Mouse (Mus musculus): ENCODE results near the gene Stap2.

Stap2 gene

GRCm38 (mm10) chr17:56024931-56025330 lies 19.5 kb upstream of the Stap2 start:
- DNase-seq (ENCODE audit: low read depth, low spot score) = no peak

- no peak for DNase-seq (ENCODE audit: low read depth, low spot score)
Measured at GRCm38 (mm10) chr17:56024476-56024875, 19.1 kb upstream of the Stap2 start.

DNA sequence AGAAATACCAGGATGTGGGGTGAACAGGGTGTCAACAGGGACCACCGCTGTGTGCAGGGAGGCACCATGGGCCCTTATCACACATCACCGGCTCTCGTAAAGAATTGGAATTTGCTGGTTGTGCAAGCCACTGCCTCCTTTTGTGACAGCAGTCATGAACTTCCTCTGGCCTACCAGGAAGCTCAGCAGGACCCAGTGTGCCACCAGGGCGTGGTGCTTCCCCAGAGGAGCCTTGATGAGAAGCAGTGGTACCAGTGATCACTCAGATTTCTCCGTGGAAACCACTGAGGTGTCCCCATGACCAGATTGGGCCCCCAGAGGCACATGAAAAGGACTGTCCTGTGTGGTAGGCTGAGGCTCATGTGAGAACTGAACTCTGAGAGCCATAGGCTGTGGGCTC lies 18.0 kb upstream of the Stap2 start:
- DNase-seq (ENCODE audit: low read depth, low spot score) = no peak

- DNase-seq (ENCODE audit: low read depth, low spot score) = no peak
Measured at GRCm38 (mm10) chr17:56022989-56023290, 17.6 kb upstream of the Stap2 start.

DNA sequence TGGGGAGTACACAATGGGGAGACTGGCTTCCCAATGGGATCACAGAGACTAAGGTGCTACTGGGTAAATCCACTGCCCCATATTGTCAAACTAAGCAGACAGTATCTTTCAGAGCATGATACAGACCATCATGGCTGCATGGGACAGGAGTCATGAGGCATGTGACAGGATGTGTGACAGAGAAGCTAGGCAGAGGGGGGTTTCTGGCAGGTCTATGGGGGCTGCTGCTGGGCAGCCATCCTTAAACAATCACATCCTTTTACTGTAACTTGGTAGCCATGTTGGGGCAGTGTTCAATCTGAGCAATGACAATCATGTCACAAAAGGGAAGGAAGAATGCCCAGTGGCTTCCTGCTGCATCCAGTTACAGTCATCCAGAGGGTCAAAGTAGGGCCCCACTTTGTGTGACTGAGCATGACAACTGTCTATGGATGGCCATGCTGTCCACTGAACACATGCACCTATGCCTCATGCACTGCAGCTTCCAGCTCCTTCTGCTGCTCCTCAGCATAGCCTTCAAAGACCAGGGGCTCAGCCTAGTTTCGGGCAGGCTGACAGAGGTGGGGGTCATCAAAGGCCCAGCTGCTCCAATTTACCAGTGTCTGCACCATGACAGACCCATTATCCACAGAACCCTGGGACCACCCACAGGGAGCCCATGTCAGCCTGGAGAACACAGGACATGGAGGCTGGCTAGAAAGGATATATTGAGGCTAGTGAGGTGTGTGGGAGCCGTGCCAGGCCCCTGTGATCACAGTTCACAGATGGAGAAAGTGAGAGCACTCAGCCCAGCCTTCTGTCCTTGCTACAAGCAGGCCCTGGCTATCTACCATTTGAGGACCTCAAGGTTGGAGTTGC lies 17.0 kb upstream of the Stap2 start:
- no peak for DNase-seq (ENCODE audit: low read depth, low spot score)

DNA sequence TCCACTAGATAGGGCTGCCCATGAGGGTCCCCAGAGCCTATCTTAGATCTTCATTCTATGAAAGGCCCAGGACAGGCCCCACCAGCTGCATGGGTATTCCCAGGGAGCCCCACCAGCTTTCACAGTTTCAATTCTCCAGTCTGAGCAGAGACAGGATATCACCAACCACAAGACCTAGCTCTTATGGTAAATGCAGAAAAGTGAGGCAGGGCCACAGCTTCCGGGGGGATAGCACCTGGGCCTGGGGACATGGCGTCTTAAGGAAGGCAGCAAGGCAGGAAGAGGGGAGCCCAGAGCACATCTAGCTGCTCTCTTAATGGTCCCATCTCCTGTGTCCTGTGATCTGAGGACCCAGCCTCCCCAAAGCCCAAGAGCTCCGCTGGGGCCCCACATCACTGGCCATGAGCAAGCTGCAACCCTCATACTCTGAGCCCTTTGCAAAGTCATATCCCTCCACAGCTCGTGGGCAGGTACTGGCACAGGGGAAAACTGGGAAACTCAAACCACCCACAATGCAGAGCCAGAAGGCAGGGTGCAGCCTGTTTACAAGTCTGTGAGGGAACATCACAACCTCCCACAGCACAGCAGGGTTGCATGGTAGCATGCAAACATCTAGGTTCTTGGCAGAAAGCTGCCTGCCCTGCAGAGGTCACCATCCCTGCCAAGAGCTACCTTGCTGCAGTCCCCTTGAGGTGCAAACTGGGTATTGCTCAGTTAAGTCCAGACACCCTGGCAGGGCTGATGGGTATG lies 16.0 kb upstream of the Stap2 start:
- no peak for DNase-seq (ENCODE audit: low read depth, low spot score)

DNA sequence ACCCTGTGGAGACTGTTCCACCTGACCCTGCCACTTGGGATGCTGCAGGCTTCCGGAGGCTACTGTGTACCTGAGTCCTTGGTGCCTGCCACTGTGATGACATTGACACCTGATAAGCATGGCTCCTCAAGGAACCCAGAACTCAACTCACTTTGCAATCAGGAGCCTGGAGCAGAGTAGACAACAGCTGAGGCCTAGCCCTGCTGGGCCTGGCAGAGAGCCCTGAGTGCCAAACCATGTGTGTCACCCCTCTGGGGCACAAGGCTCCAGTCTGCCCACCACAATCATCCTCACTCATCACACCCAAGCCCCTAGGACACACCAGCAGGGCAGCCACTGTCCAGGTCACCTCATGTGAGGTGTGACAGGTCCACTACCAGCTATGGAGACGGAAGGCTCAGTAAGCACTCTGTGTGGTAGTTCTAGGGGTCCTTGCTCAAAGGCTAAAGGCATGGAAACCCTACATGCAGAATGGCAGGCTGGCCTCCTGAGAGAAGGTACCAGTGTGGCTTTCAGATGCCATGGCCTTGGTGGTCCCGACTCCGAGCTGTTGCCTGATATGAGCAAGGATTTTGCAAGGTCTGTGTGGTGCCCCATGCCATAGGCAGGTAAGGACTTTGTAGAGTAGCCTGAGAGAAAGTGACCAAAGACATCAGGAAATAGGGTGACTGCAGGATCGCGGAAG lies 15.2 kb upstream of the Stap2 start:
- no peak for DNase-seq (ENCODE audit: low read depth, low spot score)

DNA sequence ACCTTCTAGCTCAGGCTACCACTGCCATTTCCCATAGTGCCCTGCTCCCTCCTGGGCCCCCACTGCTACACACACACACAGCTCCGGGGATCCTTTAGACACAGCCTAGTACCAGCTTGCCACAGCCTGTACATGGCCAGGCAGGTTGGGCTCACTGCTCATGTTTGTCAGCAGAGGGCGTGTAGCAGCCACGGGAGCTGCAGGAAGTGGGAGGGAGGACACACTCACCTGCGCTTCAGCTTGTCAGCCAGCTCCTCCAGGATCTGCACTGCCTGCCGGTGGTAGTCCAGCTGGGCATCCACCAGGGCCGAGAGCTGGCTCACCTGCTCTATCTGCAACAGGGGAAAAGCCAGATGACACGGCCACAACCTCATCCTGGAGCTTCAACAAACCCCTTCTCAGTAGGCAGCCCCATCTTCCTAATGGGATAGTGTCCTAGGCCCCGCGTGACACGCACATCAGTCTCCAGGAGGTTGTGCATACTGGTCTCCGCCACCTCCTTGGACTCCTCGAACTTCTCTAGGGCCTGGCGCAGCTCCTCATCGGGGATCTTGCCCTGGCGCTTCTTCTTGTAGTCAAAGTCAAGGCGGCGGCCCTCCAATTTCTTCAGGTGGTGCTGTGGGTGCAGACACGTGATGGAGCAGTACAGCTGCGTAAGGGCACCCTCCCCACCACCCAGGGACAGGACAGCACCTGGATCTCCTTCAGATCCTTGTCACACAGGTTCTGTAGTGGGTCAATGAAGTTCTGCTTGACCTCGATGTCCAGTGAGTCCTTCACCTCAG lies 13.2 kb upstream of the Stap2 start:
- no peak for DNase-seq (ENCODE audit: low read depth, low spot score)

DNA sequence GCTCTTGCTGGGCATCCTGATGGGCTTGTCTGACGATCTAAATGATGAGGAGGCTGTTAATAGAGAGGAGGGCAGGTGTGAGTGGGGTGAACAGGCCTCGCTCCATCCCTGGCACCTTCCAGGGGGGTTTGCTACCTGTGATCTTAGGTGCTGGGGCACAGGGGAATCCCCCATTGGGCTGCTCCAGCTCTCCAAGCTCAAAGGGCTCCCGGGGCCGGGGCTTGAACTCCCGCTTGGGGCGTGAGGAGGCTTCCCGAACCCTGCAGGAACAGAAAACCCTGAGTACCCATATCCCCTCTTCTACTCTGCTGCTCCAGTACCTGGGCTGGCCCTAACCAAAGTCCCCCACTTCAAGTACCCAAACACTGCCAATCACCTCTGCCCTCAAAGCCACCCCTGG lies 12.5 kb upstream of the Stap2 start:
- no peak for DNase-seq (ENCODE audit: low read depth, low spot score)

DNA sequence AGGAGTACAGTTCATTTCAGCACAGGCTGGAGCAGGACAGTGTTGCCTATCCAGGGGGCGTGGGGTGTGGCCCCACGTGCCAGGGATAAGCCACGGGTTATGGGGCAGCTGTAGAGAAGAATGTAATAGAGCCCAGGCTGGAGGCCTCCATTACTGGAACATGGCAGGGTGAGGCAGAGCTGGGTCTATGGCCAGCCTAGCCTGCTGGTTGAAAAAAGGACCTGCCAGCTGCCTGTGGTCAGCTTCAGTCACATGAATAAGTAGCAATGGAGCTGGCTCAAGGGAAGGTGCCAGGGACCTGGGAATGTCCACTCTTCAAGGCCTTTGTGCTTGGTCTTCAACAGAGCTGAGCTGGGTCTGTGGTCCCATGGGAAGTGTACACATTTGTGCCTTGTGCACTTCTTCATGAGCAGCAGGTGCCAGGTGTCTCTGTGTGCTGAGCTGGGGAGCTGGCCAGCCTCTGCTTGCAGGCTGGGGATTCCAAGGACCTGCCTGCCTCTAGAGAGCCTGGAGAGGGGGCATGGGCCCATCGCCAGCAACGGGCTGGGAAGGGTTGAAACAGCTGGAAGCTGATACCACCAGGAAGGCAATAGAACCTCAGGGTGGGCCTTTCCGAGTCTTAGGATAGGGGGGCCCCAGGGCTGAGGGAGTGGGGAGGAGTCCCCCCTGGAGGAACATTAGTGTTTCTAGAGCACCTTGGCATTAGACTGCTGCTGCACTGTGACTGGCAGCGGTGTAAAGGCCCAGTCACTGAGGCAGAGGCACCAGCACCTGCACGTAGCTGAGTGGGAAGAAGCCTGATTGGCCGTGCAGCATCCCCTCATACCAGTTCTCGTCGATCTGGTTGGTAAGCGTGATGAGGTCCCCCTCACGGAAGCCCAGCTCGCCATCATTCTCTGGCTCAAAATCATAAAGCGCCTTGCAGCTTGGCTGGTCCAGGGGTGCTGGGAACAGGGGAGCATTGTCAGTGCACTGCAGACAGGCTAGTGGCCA lies 11.7 kb upstream of the Stap2 start:
- DNase-seq (ENCODE audit: low read depth, low spot score) = no peak

- no peak for DNase-seq (ENCODE audit: low read depth, low spot score)
Measured at GRCm38 (mm10) chr17:56016382-56016781, 11.0 kb upstream of the Stap2 start.

GRCm38 (mm10) chr17:56015293-56015692 lies 9.9 kb upstream of the Stap2 start:
- no peak for DNase-seq (ENCODE audit: low read depth, low spot score)

DNA sequence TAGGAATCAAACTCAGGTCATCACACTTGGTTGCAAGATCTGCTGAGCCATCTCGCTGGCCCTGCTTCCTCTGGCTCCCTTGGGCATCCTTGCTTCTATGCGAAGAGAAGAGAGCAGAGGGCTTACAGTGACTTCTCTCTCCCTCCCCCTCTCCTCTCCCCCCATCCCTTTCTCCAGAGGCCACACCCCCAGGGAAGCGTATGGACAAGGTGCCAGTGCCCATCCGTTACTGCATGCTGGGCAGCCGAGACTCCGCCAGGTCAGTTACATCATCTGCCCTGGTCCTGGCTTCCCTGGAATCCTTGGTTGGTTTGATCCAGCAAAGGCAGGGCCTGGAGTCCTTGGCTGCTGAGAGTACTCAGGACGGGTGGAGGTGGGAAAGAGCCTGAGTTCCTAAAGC lies 6.1 kb upstream of the Stap2 start:
- DNase-seq (ENCODE audit: low read depth, low spot score) = no peak

- peak; percentile 40 for DNase-seq (ENCODE audit: low read depth, low spot score)
Measured at GRCm38 (mm10) chr17:56010681-56011080, 5.3 kb upstream of the Stap2 start.

DNA sequence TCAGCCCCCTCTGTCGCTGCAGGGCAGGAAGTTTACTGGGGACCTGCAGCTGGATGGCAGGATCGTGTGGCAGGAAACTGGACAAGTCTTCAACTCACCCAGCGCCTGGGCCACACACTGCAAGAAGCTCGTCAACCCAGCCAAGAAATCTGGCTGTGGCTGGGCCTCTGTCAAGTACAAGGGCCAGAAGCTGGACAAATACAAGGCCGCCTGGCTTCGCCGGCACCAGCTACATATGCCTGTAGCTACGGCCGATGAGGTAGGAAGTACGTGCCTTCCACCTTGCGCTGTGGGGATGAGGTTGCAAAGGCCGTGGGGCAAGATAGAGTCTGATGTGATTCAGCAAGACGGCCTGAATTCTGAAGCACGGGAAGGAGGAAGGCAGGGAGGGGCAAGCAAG lies 4.9 kb upstream of the Stap2 start:
- DNase-seq (ENCODE audit: low read depth, low spot score) = no peak

DNA sequence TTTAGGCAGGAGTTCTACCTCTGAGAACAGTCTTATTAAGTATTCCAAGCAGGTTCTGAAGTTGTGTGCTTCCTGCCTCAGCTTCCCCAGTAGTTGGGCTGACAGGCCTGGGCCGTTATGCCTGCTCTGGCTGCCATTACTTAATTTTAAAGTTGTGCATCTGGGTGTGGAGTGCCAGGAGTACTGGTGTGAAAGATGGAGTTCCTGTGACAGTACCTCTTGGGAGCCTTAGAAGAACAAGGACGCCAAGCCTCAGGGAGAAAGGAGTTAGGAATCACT lies 4.5 kb upstream of the Stap2 start:
- DNase-seq (ENCODE audit: low read depth, low spot score) = no peak

GRCm38 (mm10) chr17:56009088-56009961 lies 3.9 kb upstream of the Stap2 start:
- DNase-seq (ENCODE audit: low read depth, low spot score) = peak; percentile 69

GRCm38 (mm10) chr17:56008356-56009087 lies 3.1 kb upstream of the Stap2 start:
- DNase-seq (ENCODE audit: low read depth, low spot score) = peak; percentile 93

Data from retina, postnatal 7 days (tissue).